Mouse (Mus musculus): ENCODE data around the gene Cdc26. TPM values are rescaled to one million over a fixed set of nuclear protein-coding genes. Genes with fewer than 3 reads are reported as not detected.

Gene Cdc26
- 49.1 TPM for polyA plus RNA-seq (2014; fragmentation: Illumina TruSeq; extraction: RNeasy Lipid Tissue Mini Kit (QIAGEN cat#74804); ENCODE audit: low read depth, low replicate concordance)

GRCm38 (mm10) chr4:62408601-62409282 lies at the start of gene Cdc26, which contains the start of gene Prpf4:
TSS of gene Cdc26 (minus strand) at chr4:62408642.
TSS of gene Prpf4 (plus strand) at chr4:62408797.

DNA sequence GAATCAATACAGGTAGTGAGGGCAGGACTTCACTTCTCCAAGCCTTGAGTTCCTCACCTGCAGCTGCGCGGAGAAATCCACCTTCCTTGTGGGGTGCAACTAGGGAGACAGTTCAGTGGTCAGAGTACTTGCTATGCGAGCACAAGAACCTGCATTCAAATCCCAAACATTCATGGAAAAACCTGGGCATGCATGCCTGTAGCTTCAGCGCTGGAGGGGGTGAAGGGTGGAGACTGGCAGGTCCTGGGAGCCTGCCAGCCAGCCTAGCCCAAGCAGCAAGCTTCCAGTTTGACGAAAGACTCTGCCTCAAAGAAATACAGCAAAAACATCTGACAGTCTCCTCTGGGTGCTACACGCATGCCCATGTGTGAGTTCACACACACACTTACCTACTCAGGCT lies 26.6 kb upstream of the Cdc26 start, which contains the start of gene Rnf183:
Gene Rnf183 (minus strand): TSS at position 172 of the 400 bp plus-strand sequence.

DNA sequence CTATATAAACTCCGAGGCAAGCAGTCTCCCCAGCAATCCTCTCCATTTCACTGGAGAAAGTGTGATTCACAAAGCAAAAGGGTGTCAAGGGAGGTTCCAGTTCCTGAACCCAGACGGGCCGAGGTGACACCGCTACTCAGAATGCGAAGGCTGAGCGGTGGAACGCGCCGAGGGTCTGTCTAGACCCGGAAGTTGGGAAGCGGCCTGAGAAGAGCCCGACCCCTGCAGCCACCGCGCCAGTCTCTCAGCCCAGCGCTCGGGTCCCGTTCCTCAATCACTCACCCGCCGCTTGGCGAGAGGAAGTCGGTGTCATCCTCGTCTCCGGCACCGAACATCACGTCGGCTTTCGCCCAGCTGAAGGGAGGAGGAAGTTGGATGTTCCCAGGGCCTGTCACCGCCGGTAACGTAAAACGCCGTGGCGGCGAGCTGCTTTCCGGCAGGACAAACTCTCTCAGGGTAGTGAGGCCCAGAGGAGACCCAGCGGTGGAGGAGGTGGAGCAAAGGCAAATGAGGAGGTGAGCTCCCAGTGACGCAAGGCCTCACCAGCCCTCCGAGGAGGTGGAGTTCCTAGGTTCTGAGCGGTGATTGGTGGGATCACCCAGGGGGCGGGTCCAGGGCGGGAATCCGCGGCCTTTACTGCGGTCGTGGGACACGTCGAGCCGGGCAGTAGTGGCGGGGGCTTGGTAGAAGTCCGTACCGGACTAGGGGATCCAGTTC lies 48.2 kb downstream of the Cdc26 start, which contains the start of the genes Fkbp15 and Slc31a1:
Gene Fkbp15 (minus strand): TSS at position 461 of the 717 bp plus-strand sequence.
Gene Slc31a1 (plus strand): TSS at position 640 of the 717 bp plus-strand sequence.

Other genes starting within 250 kb of the Cdc26 start
- 1.0 TPM for gene Zfp37, start 177.6 kb downstream of the Cdc26 start, polyA plus RNA-seq (2014; fragmentation: Illumina TruSeq; extraction: RNeasy Lipid Tissue Mini Kit (QIAGEN cat#74804); ENCODE audit: low read depth, low replicate concordance)
- 5.2 TPM for gene Slc31a2, start 146.1 kb downstream of the Cdc26 start, polyA plus RNA-seq (2014; fragmentation: Illumina TruSeq; extraction: RNeasy Lipid Tissue Mini Kit (QIAGEN cat#74804); ENCODE audit: low read depth, low replicate concordance)
- 9.8 TPM for gene Fkbp15, start 48.1 kb downstream of the Cdc26 start, polyA plus RNA-seq (2014; fragmentation: Illumina TruSeq; extraction: RNeasy Lipid Tissue Mini Kit (QIAGEN cat#74804); ENCODE audit: low read depth, low replicate concordance)
- 252 TPM for gene Slc31a1, start 47.9 kb downstream of the Cdc26 start, polyA plus RNA-seq (2014; fragmentation: Illumina TruSeq; extraction: RNeasy Lipid Tissue Mini Kit (QIAGEN cat#74804); ENCODE audit: low read depth, low replicate concordance)
- gene Prpf4, start 155 bp upstream of the Cdc26 start, polyA plus RNA-seq (2014; fragmentation: Illumina TruSeq; extraction: RNeasy Lipid Tissue Mini Kit (QIAGEN cat#74804); ENCODE audit: low read depth, low replicate concordance), result 4.4 TPM
- gene Rnf183, start 26.6 kb upstream of the Cdc26 start, polyA plus RNA-seq (2014; fragmentation: Illumina TruSeq; extraction: RNeasy Lipid Tissue Mini Kit (QIAGEN cat#74804); ENCODE audit: low read depth, low replicate concordance), result not detected
- gene Wdr31, start 62.3 kb upstream of the Cdc26 start, polyA plus RNA-seq (2014; fragmentation: Illumina TruSeq; extraction: RNeasy Lipid Tissue Mini Kit (QIAGEN cat#74804); ENCODE audit: low read depth, low replicate concordance), result not detected
- not detected for gene Bspry, start 71.4 kb upstream of the Cdc26 start, polyA plus RNA-seq (2014; fragmentation: Illumina TruSeq; extraction: RNeasy Lipid Tissue Mini Kit (QIAGEN cat#74804); ENCODE audit: low read depth, low replicate concordance)
- 1.1 TPM for gene Hdhd3, start 94.8 kb upstream of the Cdc26 start, polyA plus RNA-seq (2014; fragmentation: Illumina TruSeq; extraction: RNeasy Lipid Tissue Mini Kit (QIAGEN cat#74804); ENCODE audit: low read depth, low replicate concordance)
- gene Alad, start 111.3 kb upstream of the Cdc26 start, polyA plus RNA-seq (2014; fragmentation: Illumina TruSeq; extraction: RNeasy Lipid Tissue Mini Kit (QIAGEN cat#74804); ENCODE audit: low read depth, low replicate concordance), result 7.0 TPM
- gene Pole3, start 116.4 kb upstream of the Cdc26 start, polyA plus RNA-seq (2014; fragmentation: Illumina TruSeq; extraction: RNeasy Lipid Tissue Mini Kit (QIAGEN cat#74804); ENCODE audit: low read depth, low replicate concordance), result 19.5 TPM
- not detected for gene 4933430I17Rik, start 116.7 kb upstream of the Cdc26 start, polyA plus RNA-seq (2014; fragmentation: Illumina TruSeq; extraction: RNeasy Lipid Tissue Mini Kit (QIAGEN cat#74804); ENCODE audit: low read depth, low replicate concordance)
- gene Rgs3, start 151.2 kb upstream of the Cdc26 start, polyA plus RNA-seq (2014; fragmentation: Illumina TruSeq; extraction: RNeasy Lipid Tissue Mini Kit (QIAGEN cat#74804); ENCODE audit: low read depth, low replicate concordance), result 3.4 TPM

All from liver, adult 10 weeks (tissue).